Mouse (Mus musculus) common myeloid progenitor, adult 5-6 weeks (primary cell): Measurements from ENCODE around the gene Il33. TPM values are rescaled to one million over a fixed set of nuclear protein-coding genes. Genes with fewer than 3 reads are reported as not detected.

ENCODE experiments used
- ATAC-seq: replicated peaks from 2 replicates; pipeline ENCODE4 v1.8.0; 2016; ENCODE audit warnings: low read depth, mild to moderate bottlenecking, moderate TSS enrichment, inconsistent platforms; ENCODE audit not compliant: poor library complexity, severe bottlenecking
- total RNA-seq: library from RNA; stranded (forward); fragments of 200-1000, 187-1606 nt; gene quantifications from 2 replicates; pipeline ENCODE4 v1.2.3, GENCODE M21; 2017

Gene Il33
- not detected in 2 replicates for total RNA-seq

- ATAC-seq: no peak
Measured at GRCm38 (mm10) chr19:29924638-29925258, at the start of gene Il33. Gene Il33 (plus strand): TSS chr19:29925114.

GRCm38 (mm10) chr19:29877422-29878291 is 47.3 kb upstream of the Il33 start:
- no peak for ATAC-seq

- ATAC-seq: no peak
Measured at GRCm38 (mm10) chr19:29878896-29879504, 45.9 kb upstream of the Il33 start.

GRCm38 (mm10) chr19:29880918-29881317 is 44.0 kb upstream of the Il33 start:
- no peak for ATAC-seq

- ATAC-seq: no peak
Measured at GRCm38 (mm10) chr19:29882696-29883095, 42.2 kb upstream of the Il33 start.

- ATAC-seq: no peak
Measured at GRCm38 (mm10) chr19:29885548-29885947, 39.4 kb upstream of the Il33 start.

GRCm38 (mm10) chr19:29887476-29887875 is 37.4 kb upstream of the Il33 start:
- no peak for ATAC-seq

GRCm38 (mm10) chr19:29888946-29889345 is 36.0 kb upstream of the Il33 start:
- no peak for ATAC-seq

- no peak for ATAC-seq
Measured at GRCm38 (mm10) chr19:29891981-29892380, 32.9 kb upstream of the Il33 start.

GRCm38 (mm10) chr19:29892786-29893185 is 32.1 kb upstream of the Il33 start:
- ATAC-seq: no peak

GRCm38 (mm10) chr19:29893718-29894273 is 31.1 kb upstream of the Il33 start:
- no peak for ATAC-seq

- ATAC-seq: no peak
Measured at GRCm38 (mm10) chr19:29894381-29894780, 30.5 kb upstream of the Il33 start.

- ATAC-seq: no peak
Measured at GRCm38 (mm10) chr19:29895047-29895446, 29.9 kb upstream of the Il33 start.

GRCm38 (mm10) chr19:29900318-29900717 is 24.6 kb upstream of the Il33 start:
- peak; percentile 60; the same call in 1 of the 2 replicates for ATAC-seq

GRCm38 (mm10) chr19:29902343-29903070 is 22.4 kb upstream of the Il33 start:
- no peak for ATAC-seq

- ATAC-seq: no peak
Measured at GRCm38 (mm10) chr19:29905896-29906295, 19.0 kb upstream of the Il33 start.

- no peak for ATAC-seq
Measured at GRCm38 (mm10) chr19:29909166-29909565, 15.7 kb upstream of the Il33 start.

GRCm38 (mm10) chr19:29911919-29912318 is 13.0 kb upstream of the Il33 start:
- ATAC-seq: no peak

GRCm38 (mm10) chr19:29917421-29917820 is 7.5 kb upstream of the Il33 start:
- ATAC-seq: no peak

GRCm38 (mm10) chr19:29926101-29926755 is 1.3 kb downstream of the Il33 start:
- no peak for ATAC-seq
